Mouse (Mus musculus) brain, embryonic 18.5 days (tissue): ENCODE data around the gene Unc5c.
A peak's percentile ranks its signal among the peaks of the same experiment; 100 is the strongest.

Experiments
- DNase-seq: peaks from one replicate; pipeline ENCODE4 v3.0.0-alpha.2; 2012; ENCODE audit warnings: low read depth, low spot score

Unc5c gene

GRCm38 (mm10) chr3:141811348-141811747 is 346.3 kb downstream of the Unc5c start:
- no peak for DNase-seq

- no peak for DNase-seq
These were observed 349.8 kb downstream of the Unc5c start for GRCm38 (mm10) chr3:141814776-141815175.

- DNase-seq, result no peak
These were observed 353.7 kb downstream of the Unc5c start for GRCm38 (mm10) chr3:141818615-141819312.

- DNase-seq, result no peak
These were observed 354.4 kb downstream of the Unc5c start for GRCm38 (mm10) chr3:141819331-141819941.

- no peak for DNase-seq
These were observed 363.3 kb downstream of the Unc5c start for GRCm38 (mm10) chr3:141828301-141828700.

GRCm38 (mm10) chr3:141831135-141831534 is 366.1 kb downstream of the Unc5c start:
- no peak for DNase-seq

- no peak for DNase-seq
These were observed 373.8 kb downstream of the Unc5c start for GRCm38 (mm10) chr3:141838864-141839263.

- DNase-seq, result no peak
These were observed 384.2 kb downstream of the Unc5c start for GRCm38 (mm10) chr3:141849206-141849605.

- no peak for DNase-seq
These were observed 385.1 kb downstream of the Unc5c start for GRCm38 (mm10) chr3:141850141-141850540.

- DNase-seq, result no peak
These were observed 389.3 kb downstream of the Unc5c start for GRCm38 (mm10) chr3:141854339-141854738.

GRCm38 (mm10) chr3:141857123-141857522 is 392.1 kb downstream of the Unc5c start:
- no peak for DNase-seq

- DNase-seq, result peak; percentile 22
These were observed 397.9 kb downstream of the Unc5c start for GRCm38 (mm10) chr3:141862816-141863461.

- no peak for DNase-seq
These were observed 406.8 kb downstream of the Unc5c start for GRCm38 (mm10) chr3:141871805-141872204.

GRCm38 (mm10) chr3:141872337-141873042 is 407.5 kb downstream of the Unc5c start:
- DNase-seq, result no peak

- DNase-seq, result no peak
These were observed 417.5 kb downstream of the Unc5c start for GRCm38 (mm10) chr3:141882496-141882895.

- DNase-seq, result no peak
These were observed 419.2 kb downstream of the Unc5c start for GRCm38 (mm10) chr3:141884190-141884589.
